Mouse (Mus musculus): ENCODE results near the gene Gm7945. TPM values are rescaled to one million over a fixed set of nuclear protein-coding genes. Genes with fewer than 3 reads are reported as not detected.
"Not testable (repeated sequence)": the region's sequence is repeated elsewhere in the genome, so short reads cannot be mapped to it uniquely, and the experiment has no call there.

Gene Gm7945
- polyA plus RNA-seq (2014; fragmentation: Nextera tagmentation; extraction: Ambion mirVana): not detected in 2 replicates

GRCm38 (mm10) chr14:41386279-41386678, at the start of gene Gm7945:
TSS of gene Gm7945 (minus strand) at chr14:41386379.
- ATAC-seq (ENCODE audit: insufficient read depth): not testable (repeated sequence)

GRCm38 (mm10) chr14:41425393-41426075, 39.4 kb upstream of the Gm7945 start:
- not testable (repeated sequence) for H3K4me1 ChIP-seq (ENCODE audit: insufficient read depth); H3K36me3 ChIP-seq (ENCODE audit: insufficient read depth); H3K9ac ChIP-seq; H3K9me3 ChIP-seq (ENCODE audit: low read depth, low read length); H3K27me3 ChIP-seq (ENCODE audit: insufficient read depth, low read length); H3K4me2 ChIP-seq; H3K27ac ChIP-seq (ENCODE audit: low read depth); H3K4me3 ChIP-seq (ENCODE audit: low read depth, low read length); ATAC-seq (ENCODE audit: insufficient read depth)
- WGBS: 14% methylated on average over 11 of the region's 16 CpGs
- peak; percentile 35 for DNase-seq
- TF ChIP-seq CTCF (IDR thresholded peaks at IDR 0.05; ENCODE audit: low read depth): peak; percentile 52

More at GRCm38 (mm10) chr14:41386279-41386678, at the start of gene Gm7945:
- not testable (repeated sequence) for H3K27ac ChIP-seq (ENCODE audit: low read depth); H3K4me1 ChIP-seq (ENCODE audit: insufficient read depth); H3K9ac ChIP-seq; H3K4me3 ChIP-seq (ENCODE audit: low read depth, low read length); H3K4me2 ChIP-seq; DNase-seq; H3K36me3 ChIP-seq (ENCODE audit: insufficient read depth); H3K27me3 ChIP-seq (ENCODE audit: insufficient read depth, low read length); H3K9me3 ChIP-seq (ENCODE audit: low read depth, low read length)
- WGBS: no CpG with 5 or more reads among the region's 3 CpGs

GRCm38 (mm10) chr14:41424694-41425093, 38.5 kb upstream of the Gm7945 start:
- H3K27ac ChIP-seq (ENCODE audit: low read depth); H3K9ac ChIP-seq; H3K36me3 ChIP-seq (ENCODE audit: insufficient read depth); H3K4me2 ChIP-seq; H3K4me1 ChIP-seq (ENCODE audit: insufficient read depth); ATAC-seq (ENCODE audit: insufficient read depth); DNase-seq; H3K9me3 ChIP-seq (ENCODE audit: low read depth, low read length); H3K4me3 ChIP-seq (ENCODE audit: low read depth, low read length); H3K27me3 ChIP-seq (ENCODE audit: insufficient read depth, low read length): not testable (repeated sequence)
- WGBS: 17% methylated on average over 14 of the region's 14 CpGs

GRCm38 (mm10) chr14:41408181-41408580, 22.0 kb upstream of the Gm7945 start, which contains the start of gene Gm6482:
TSS of gene Gm6482 (minus strand) at chr14:41408281.
- not testable (repeated sequence) for DNase-seq; H3K36me3 ChIP-seq (ENCODE audit: insufficient read depth); ATAC-seq (ENCODE audit: insufficient read depth); H3K4me1 ChIP-seq (ENCODE audit: insufficient read depth); H3K4me3 ChIP-seq (ENCODE audit: low read depth, low read length); H3K9ac ChIP-seq; H3K27me3 ChIP-seq (ENCODE audit: insufficient read depth, low read length); H3K9me3 ChIP-seq (ENCODE audit: low read depth, low read length); H3K4me2 ChIP-seq; H3K27ac ChIP-seq (ENCODE audit: low read depth)
- no CpG with 5 or more reads among the region's 2 CpGs for WGBS

GRCm38 (mm10) chr14:41348309-41348708, 37.9 kb downstream of the Gm7945 start, which contains the start of gene Gm5798:
TSS of gene Gm5798 (plus strand) at chr14:41348609.
- H3K4me1 ChIP-seq (ENCODE audit: insufficient read depth); DNase-seq; H3K9me3 ChIP-seq (ENCODE audit: low read depth, low read length); H3K9ac ChIP-seq; H3K4me3 ChIP-seq (ENCODE audit: low read depth, low read length); ATAC-seq (ENCODE audit: insufficient read depth); H3K27ac ChIP-seq (ENCODE audit: low read depth); H3K36me3 ChIP-seq (ENCODE audit: insufficient read depth); H3K4me2 ChIP-seq; H3K27me3 ChIP-seq (ENCODE audit: insufficient read depth, low read length): not testable (repeated sequence)
- WGBS: 46% methylated on average over 2 of the region's 2 CpGs

Other genes starting within 250 kb of the Gm7945 start
- not detected in 2 replicates for gene Mbl1, start 234.9 kb downstream of the Gm7945 start, polyA plus RNA-seq (2014; fragmentation: Nextera tagmentation; extraction: Ambion mirVana)
- gene Sftpd, start 201.2 kb downstream of the Gm7945 start, polyA plus RNA-seq (2014; fragmentation: Nextera tagmentation; extraction: Ambion mirVana): not detected in 2 replicates
- 0.17 TPM in 1 of 2 replicates, not detected in the other for gene Gm2832, start 107.6 kb downstream of the Gm7945 start, polyA plus RNA-seq (2014; fragmentation: Nextera tagmentation; extraction: Ambion mirVana)
- not detected in 2 replicates for gene Gm5798, start 37.8 kb downstream of the Gm7945 start, polyA plus RNA-seq (2014; fragmentation: Nextera tagmentation; extraction: Ambion mirVana)
- not detected in 2 replicates for gene Gm6482, start 21.9 kb upstream of the Gm7945 start, polyA plus RNA-seq (2014; fragmentation: Nextera tagmentation; extraction: Ambion mirVana)
- not detected in 2 replicates for gene Gm7954, start 67.1 kb upstream of the Gm7945 start, polyA plus RNA-seq (2014; fragmentation: Nextera tagmentation; extraction: Ambion mirVana)
- not detected in 2 replicates for gene Gm3486, start 103.1 kb upstream of the Gm7945 start, polyA plus RNA-seq (2014; fragmentation: Nextera tagmentation; extraction: Ambion mirVana)
- gene Gm7970, start 169.2 kb upstream of the Gm7945 start, polyA plus RNA-seq (2014; fragmentation: Nextera tagmentation; extraction: Ambion mirVana): not detected in 2 replicates
- gene 1700049E17Rik2, start 186.8 kb upstream of the Gm7945 start, polyA plus RNA-seq (2014; fragmentation: Nextera tagmentation; extraction: Ambion mirVana): not detected in 2 replicates
- not detected in 2 replicates for gene Gm3072, start 238.2 kb upstream of the Gm7945 start, polyA plus RNA-seq (2014; fragmentation: Nextera tagmentation; extraction: Ambion mirVana)